Mouse (Mus musculus) frontal cortex, adult 2 months (tissue): ENCODE data around the gene Fbp2. TPM values are rescaled to one million over a fixed set of nuclear protein-coding genes. Genes with fewer than 3 reads are reported as not detected.

Source experiments
- DNase-seq, 2 experiments: peaks; one replicate each; pipeline ENCODE4 v3.0.0; 2022; ENCODE audit warnings: low spot score in 1 of 2; ENCODE audit errors: extremely low spot score in 1 of 2
- polyA plus RNA-seq: library from polyadenylated mRNA; depleted of rRNA; stranded (reverse); fragments of >200 nt; gene quantifications from 2 replicates; pipeline ENCODE4 v1.2.3, GENCODE M21; 2012; rRNA removed

The Fbp2 gene
- 0.06 and 0.12 TPM in 2 replicates for polyA plus RNA-seq

- DNase-seq = no peak
These were observed at the start of gene Fbp2 for GRCm38 (mm10) chr13:62857941-62858915. Gene Fbp2, minus strand, starts transcription at chr13:62858422.

- peak in 1 of 2 experiments; percentile 67 for DNase-seq
These were observed 49.4 kb upstream of the Fbp2 start for GRCm38 (mm10) chr13:62907527-62908162.

GRCm38 (mm10) chr13:62901139-62901538 is 42.9 kb upstream of the Fbp2 start:
- DNase-seq = no peak

GRCm38 (mm10) chr13:62897927-62898646 is 39.9 kb upstream of the Fbp2 start:
- DNase-seq = peak in 1 of 2 experiments; percentile 23

- no peak for DNase-seq
These were observed 35.0 kb upstream of the Fbp2 start for GRCm38 (mm10) chr13:62893044-62893842.

- DNase-seq = no peak
These were observed 31.1 kb upstream of the Fbp2 start for GRCm38 (mm10) chr13:62889311-62889710.

GRCm38 (mm10) chr13:62887712-62888441 is 29.7 kb upstream of the Fbp2 start, which contains the start of gene Fbp1:
Gene Fbp1, minus strand, starts transcription at chr13:62888282.
- DNase-seq = no peak

- DNase-seq = no peak
These were observed 26.3 kb upstream of the Fbp2 start for GRCm38 (mm10) chr13:62884536-62884935.

GRCm38 (mm10) chr13:62883925-62884324 is 25.7 kb upstream of the Fbp2 start:
- no peak for DNase-seq

GRCm38 (mm10) chr13:62883436-62883835 is 25.2 kb upstream of the Fbp2 start:
- no peak for DNase-seq

- no peak for DNase-seq
These were observed 24.6 kb upstream of the Fbp2 start for GRCm38 (mm10) chr13:62882856-62883255.

- DNase-seq = no peak
These were observed 23.1 kb upstream of the Fbp2 start for GRCm38 (mm10) chr13:62881336-62881735.

- no peak for DNase-seq
These were observed 21.8 kb upstream of the Fbp2 start for GRCm38 (mm10) chr13:62879831-62880615.

GRCm38 (mm10) chr13:62879411-62879810 is 21.2 kb upstream of the Fbp2 start:
- DNase-seq = no peak

- DNase-seq = no peak
These were observed 19.0 kb upstream of the Fbp2 start for GRCm38 (mm10) chr13:62877247-62877646.

- DNase-seq = no peak
These were observed 17.9 kb upstream of the Fbp2 start for GRCm38 (mm10) chr13:62876111-62876510.

GRCm38 (mm10) chr13:62872252-62872651 is 14.0 kb upstream of the Fbp2 start:
- no peak for DNase-seq

GRCm38 (mm10) chr13:62870605-62871004 is 12.4 kb upstream of the Fbp2 start:
- no peak for DNase-seq

GRCm38 (mm10) chr13:62866817-62867216 is 8.6 kb upstream of the Fbp2 start:
- DNase-seq = no peak
